Mouse (Mus musculus) myocyte (in vitro differentiated cells): ENCODE measurements at regions not wholly inside any gene's neighbourhood (a gene's known extent, or its start where the extent isn't known, plus 50 kb on each side); places are given as distances from the start of the nearest gene placed in this dataset.

Experiments used
- CEBPB ChIP-seq: IDR thresholded peaks from 2 replicates; pipeline ENCODE4 v1.6.1; 2011; ENCODE audit warnings: mild to moderate bottlenecking, moderate library complexity; ENCODE audit not compliant: poor library complexity, insufficient read depth, severe bottlenecking
- E2F4 ChIP-seq: IDR thresholded peaks from one replicate; pipeline ENCODE4 v1.6.1; 2011; ENCODE audit warnings: mild to moderate bottlenecking, control low read depth, moderate library complexity; ENCODE audit not compliant: insufficient read depth
- MAX ChIP-seq: IDR thresholded peaks from one replicate; pipeline ENCODE4 v1.6.1; 2011; ENCODE audit warnings: low read depth, mild to moderate bottlenecking, control low read depth
- MYOG ChIP-seq, 3 experiments: IDR thresholded peaks; one replicate each; pipeline ENCODE4 v1.6.1; 2011; ENCODE audit warnings: control low read depth in 2 of 3, low read depth in 2 of 3, mild to moderate bottlenecking in 2 of 3; ENCODE audit not compliant: insufficient read length in 2 of 3, control insufficient read depth in 1 of 3, insufficient read depth in 1 of 3
- POLR2A ChIP-seq: IDR thresholded peaks from one replicate; pipeline ENCODE4 v1.6.1; 2011; ENCODE audit warnings: low read depth, mild to moderate bottlenecking, control low read depth, moderate library complexity; ENCODE audit not compliant: insufficient read length
- POLR2AphosphoS2 ChIP-seq: IDR thresholded peaks from one replicate; pipeline ENCODE4 v1.6.1; 2011; ENCODE audit warnings: low read depth, control low read depth; ENCODE audit not compliant: insufficient read length
- REST ChIP-seq: IDR thresholded peaks from one replicate; pipeline ENCODE4 v1.6.1; 2011; ENCODE audit warnings: mild to moderate bottlenecking, control low read depth, moderate library complexity; ENCODE audit not compliant: insufficient read depth, insufficient read length
- USF1 ChIP-seq: IDR thresholded peaks from one replicate; pipeline ENCODE4 v1.6.1; 2011; ENCODE audit warnings: low read depth, mild to moderate bottlenecking, control low read depth, moderate library complexity

DNA sequence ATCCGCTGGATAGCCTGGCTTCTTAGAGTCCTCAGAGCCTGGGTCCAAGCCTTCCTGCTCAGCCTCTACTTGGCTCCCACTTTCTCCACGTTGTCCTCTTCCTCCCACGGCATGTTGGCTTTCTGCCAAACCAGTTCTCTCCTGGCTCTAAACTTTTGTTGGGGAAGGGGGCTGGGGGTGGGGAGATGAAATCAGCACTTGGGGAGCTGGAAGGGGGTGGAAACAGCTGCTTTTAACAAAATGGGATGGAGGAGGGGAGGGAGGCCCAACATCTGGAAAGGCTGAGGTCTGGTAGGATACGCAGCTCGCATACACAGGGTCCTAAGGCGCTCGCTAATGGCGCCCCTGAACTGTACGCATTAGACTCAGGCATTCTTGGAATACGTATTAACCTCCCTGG lies 110.0 kb upstream of the Mgme1 start:
- TF ChIP-seq POLR2A: no peak
- TF ChIP-seq REST: no peak
- no peak for TF ChIP-seq E2F4
- TF ChIP-seq POLR2AphosphoS2: no peak
- no peak for TF ChIP-seq USF1
- TF ChIP-seq MAX: no peak
- no peak for TF ChIP-seq CEBPB
- TF ChIP-seq MYOG (IDR thresholded peaks at IDR 0.05; ENCODE audit: control insufficient read depth in 1 of 3, insufficient read depth in 1 of 3, insufficient read length in 2 of 3, low read depth in 2 of 3): no peak
